Mouse (Mus musculus) ovary, adult 2 months (tissue): Measurements from ENCODE around the gene Nek1. TPM values are rescaled to one million over a fixed set of nuclear protein-coding genes. Genes with fewer than 3 reads are reported as not detected.

ENCODE experiments used
- polyA plus RNA-seq: library from polyadenylated mRNA; depleted of rRNA; stranded (reverse); fragments of >200 nt; gene quantifications from 2 replicates; pipeline ENCODE4 v1.2.3, GENCODE M21; 2012; rRNA removed

The Nek1 gene
- polyA plus RNA-seq: 13.7 and 17.1 TPM in 2 replicates

DNA sequence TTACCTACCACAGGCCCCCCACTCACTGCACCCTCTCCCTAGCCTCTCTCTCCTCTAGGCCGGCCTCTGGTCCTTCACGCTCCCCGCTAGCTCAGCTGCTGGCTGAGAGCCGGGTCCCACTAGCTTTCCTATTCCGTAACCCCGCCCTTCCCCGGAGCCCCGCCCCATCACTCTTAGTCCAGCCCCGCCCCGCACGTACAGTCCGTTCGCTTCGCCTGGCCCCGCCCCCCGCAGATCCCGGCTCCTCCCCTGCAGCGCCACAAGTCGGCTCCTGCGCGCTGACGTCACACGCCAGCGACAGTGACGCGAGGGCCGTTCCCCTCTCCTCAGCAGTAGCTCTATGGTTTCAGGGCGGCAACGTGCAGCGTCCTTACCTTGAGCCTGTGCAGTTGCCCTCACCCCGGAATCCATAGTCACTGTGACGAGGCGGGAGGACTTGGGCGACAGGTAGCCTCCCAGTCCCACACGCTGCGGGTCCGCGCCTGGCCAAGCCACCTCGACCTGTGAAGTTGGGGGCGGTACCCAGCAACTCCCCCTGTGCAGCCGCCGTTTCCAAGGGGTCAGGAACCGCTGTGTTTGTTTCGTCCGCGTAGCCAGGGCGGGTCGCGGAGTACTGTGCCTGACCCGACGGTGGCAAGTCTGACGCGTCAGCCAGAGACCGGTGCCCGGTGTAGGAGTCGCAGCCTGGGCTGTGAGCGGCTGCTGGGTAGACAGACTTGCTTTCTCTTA lies at the start of gene Nek1:
Gene Nek1, plus strand, starts transcription at position 286 of the 729 bp plus-strand sequence.

DNA sequence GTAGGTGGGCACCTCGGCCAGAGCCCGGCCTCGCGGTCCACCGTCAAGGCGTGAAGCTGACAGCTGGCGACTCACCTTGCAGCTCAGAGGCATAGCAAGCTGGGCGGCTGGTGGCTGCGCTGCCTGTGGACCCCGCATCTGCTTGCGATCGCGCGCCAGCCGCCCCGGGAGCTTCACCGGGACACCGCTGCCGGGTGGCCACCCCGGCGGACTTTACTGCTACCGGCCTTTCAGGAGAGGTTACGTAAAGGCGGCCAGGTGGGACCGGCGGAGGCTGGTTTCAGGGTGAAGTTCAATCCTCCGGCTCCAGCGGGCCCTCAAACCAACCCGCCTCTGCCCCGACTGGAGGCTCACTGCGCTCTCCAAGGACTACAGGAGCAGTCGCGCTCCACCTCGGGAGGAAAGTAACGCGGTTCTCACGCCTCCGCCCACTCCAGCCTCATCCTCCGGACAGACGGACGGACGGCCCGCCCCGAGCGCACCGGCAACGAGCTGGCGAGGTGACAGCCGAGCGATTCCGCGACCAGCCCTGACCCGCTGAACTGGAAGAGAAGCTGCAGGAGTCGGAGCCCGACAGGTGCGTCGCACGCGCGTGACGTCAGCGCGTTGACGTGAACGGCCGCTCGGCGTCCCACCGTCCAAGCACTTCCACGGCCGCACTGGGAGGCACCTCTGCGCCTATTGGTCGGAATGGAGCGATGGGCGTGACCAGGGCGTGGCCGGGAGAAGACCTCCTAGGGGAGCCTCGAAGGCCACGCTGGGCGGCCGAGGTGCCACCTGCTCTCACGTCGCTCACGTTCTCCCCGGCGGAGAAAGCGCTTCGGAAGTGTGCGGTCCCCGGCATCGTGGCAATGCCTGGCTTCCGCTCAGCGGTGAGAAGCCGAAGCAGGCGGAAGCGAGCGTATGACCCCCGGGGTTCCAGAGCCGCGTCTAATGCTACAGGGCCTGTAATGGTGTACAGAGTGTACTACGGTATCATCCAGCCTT lies 10.0 kb upstream of the Nek1 start, which contains the start of gene Clcn3:
Gene Clcn3, minus strand, starts transcription at position 600 of the 987 bp plus-strand sequence.

Other genes starting within 250 kb of the Nek1 start
- gene Hpf1, start 102.8 kb upstream of the Nek1 start, polyA plus RNA-seq: 3.1 and 4.6 TPM in 2 replicates
- gene Clcn3, start 9.9 kb upstream of the Nek1 start, polyA plus RNA-seq: 8.7 and 10.2 TPM in 2 replicates
- gene Sh3rf1, start 230.7 kb downstream of the Nek1 start, polyA plus RNA-seq: 15.7 and 16.2 TPM in 2 replicates